Mouse (Mus musculus): Measurements from ENCODE around the gene Dact3.

Dact3 gene

GRCm38 (mm10) chr7:16892352-16892730 lies 17.2 kb downstream of the Dact3 start:
- DNase-seq (ENCODE audit: low spot score) = no peak

- DNase-seq (ENCODE audit: low spot score) = no peak
These were observed 18.5 kb downstream of the Dact3 start for GRCm38 (mm10) chr7:16893612-16894011.

GRCm38 (mm10) chr7:16894279-16894678 lies 19.2 kb downstream of the Dact3 start:
- no peak for DNase-seq (ENCODE audit: low spot score)

GRCm38 (mm10) chr7:16895000-16895399 lies 19.9 kb downstream of the Dact3 start:
- DNase-seq (ENCODE audit: low spot score) = peak; percentile 38

GRCm38 (mm10) chr7:16895511-16895910 lies 20.4 kb downstream of the Dact3 start:
- no peak for DNase-seq (ENCODE audit: low spot score)

GRCm38 (mm10) chr7:16900526-16900925 lies 25.4 kb downstream of the Dact3 start:
- no peak for DNase-seq (ENCODE audit: low spot score)

GRCm38 (mm10) chr7:16903439-16903955 lies 28.4 kb downstream of the Dact3 start:
- no peak for DNase-seq (ENCODE audit: low spot score)

- DNase-seq (ENCODE audit: low spot score) = no peak
These were observed 29.1 kb downstream of the Dact3 start for GRCm38 (mm10) chr7:16904120-16904675.

GRCm38 (mm10) chr7:16905491-16906021 lies 30.4 kb downstream of the Dact3 start:
- no peak for DNase-seq (ENCODE audit: low spot score)

GRCm38 (mm10) chr7:16906281-16906680 lies 31.2 kb downstream of the Dact3 start, which contains the start of gene Ptgir:
Gene Ptgir (plus strand): TSS chr7:16906490.
- no peak for DNase-seq (ENCODE audit: low spot score)

GRCm38 (mm10) chr7:16906889-16907559 lies 31.9 kb downstream of the Dact3 start:
- DNase-seq (ENCODE audit: low spot score) = no peak

GRCm38 (mm10) chr7:16907842-16908241 lies 32.7 kb downstream of the Dact3 start:
- no peak for DNase-seq (ENCODE audit: low spot score)

- DNase-seq (ENCODE audit: low spot score) = no peak
These were observed 33.2 kb downstream of the Dact3 start for GRCm38 (mm10) chr7:16908367-16908766.

- no peak for DNase-seq (ENCODE audit: low spot score)
These were observed 33.7 kb downstream of the Dact3 start for GRCm38 (mm10) chr7:16908859-16909258.

GRCm38 (mm10) chr7:16909909-16910308 lies 34.8 kb downstream of the Dact3 start:
- no peak for DNase-seq (ENCODE audit: low spot score)

- DNase-seq (ENCODE audit: low spot score) = no peak
These were observed 36.8 kb downstream of the Dact3 start for GRCm38 (mm10) chr7:16911904-16912303.

GRCm38 (mm10) chr7:16912360-16912759 lies 37.2 kb downstream of the Dact3 start:
- DNase-seq (ENCODE audit: low spot score) = no peak

GRCm38 (mm10) chr7:16913806-16914452 lies 38.8 kb downstream of the Dact3 start:
- DNase-seq (ENCODE audit: low spot score) = peak; percentile 66

- DNase-seq (ENCODE audit: low spot score) = no peak
These were observed 39.6 kb downstream of the Dact3 start for GRCm38 (mm10) chr7:16914453-16915343.

- no peak for DNase-seq (ENCODE audit: low spot score)
These were observed 40.6 kb downstream of the Dact3 start for GRCm38 (mm10) chr7:16915461-16916340.
